8 mouse cellular contexts compared by ENCODE assay signal in the genomic region with DNA sequence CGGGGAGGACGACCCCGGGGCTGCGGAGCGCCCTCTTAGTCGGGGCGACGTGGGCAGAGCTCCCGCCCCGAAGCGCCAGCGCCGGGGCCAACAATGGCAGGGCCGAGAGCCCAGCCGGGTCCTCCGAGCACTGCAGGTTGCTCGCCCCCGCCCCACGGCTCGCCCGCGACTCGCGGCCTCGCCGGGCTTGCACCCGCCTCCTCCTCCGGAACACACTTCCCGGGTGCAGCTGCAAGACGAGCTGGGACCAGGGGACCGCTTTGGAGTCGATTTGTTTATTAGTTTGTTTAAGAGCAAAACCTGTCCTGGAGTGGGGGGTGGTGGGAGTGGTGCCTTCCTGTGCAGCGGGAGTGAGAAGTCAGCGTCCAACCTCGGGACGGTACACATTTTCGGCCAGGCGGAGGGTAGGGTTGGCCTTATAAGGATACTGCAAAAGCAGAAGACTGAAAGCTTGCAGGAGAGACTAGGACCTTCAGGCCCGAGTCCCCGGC. TPM values are rescaled to one million over a fixed set of nuclear protein-coding genes. Genes with fewer than 3 reads are reported as not detected.
DNase-seq lines count a peak whose midpoint lies in the region; ATAC-seq and TF ChIP-seq lines count a peak whose summit lies in the region.

No protein-coding gene starts in this region.

- no peaks in the 10 kb centered on the region for H3K36me3 ChIP-seq in intestine, embryonic 15.5 days
- H3K36me3 ChIP-seq in small intestine, adult 2 months (ENCODE audit: control insufficient read depth, insufficient read depth, low read length): no peaks in the 10 kb centered on the region

- peak; percentile 63 for ATAC-seq in intestine, embryonic 15.5 days

- H3K9ac ChIP-seq in intestine, embryonic 15.5 days: peak overlapping the region; percentile 90

- H3K4me1 ChIP-seq in intestine, embryonic 15.5 days (replicated peaks): peaks cover 23% of the 10 kb centered on the region; the same call in 1 of the 2 replicates
- H3K4me1 ChIP-seq in small intestine, adult 2 months (ENCODE audit: control insufficient read depth, insufficient read depth, insufficient read length, low read length): peaks cover 12% of the 10 kb centered on the region; the same call in 1 of the 2 replicates

- WGBS in intestine, embryonic 15.5 days: under 1% methylated on average over 40 of the region's 40 CpGs
- under 1% methylated on average over 40 of the region's 40 CpGs for WGBS in small intestine, adult 2 months

- no peaks in the 10 kb centered on the region for H3K9me3 ChIP-seq in intestine, embryonic 15.5 days

- DNase-seq in ovary, postnatal 36 days (ENCODE audit: low spot score): peak; percentile 50
- no peak for DNase-seq in ovary, postnatal 10 days (ENCODE audit: low spot score)
- DNase-seq in brain, embryonic 14.5 days (ENCODE audit: low read depth): peak; percentile 74
- peak; percentile 59 for DNase-seq in gastrocnemius, adult 2 months
- DNase-seq in lung, postnatal 14 days: peak; percentile 27
- DNase-seq in left cerebral cortex, adult 8-10 months (ENCODE audit: low spot score in 2 of 2): no peak

- H3K27me3 ChIP-seq in intestine, embryonic 15.5 days (replicated peaks): no peaks in the 10 kb centered on the region
- H3K27me3 ChIP-seq in small intestine, adult 2 months (ENCODE audit: control insufficient read depth, insufficient read depth, low read length): no peaks in the 10 kb centered on the region

- H3K4me2 ChIP-seq in intestine, embryonic 15.5 days (replicated peaks): peak overlapping the region; percentile 88

- peak; percentile 58 for TF ChIP-seq POLR2A in brain, embryonic 14.5 days (IDR thresholded peaks at IDR 0.05; ENCODE audit: borderline replicate concordance, extremely low read depth, insufficient read depth, insufficient read length, poor library complexity, severe bottlenecking)
- TF ChIP-seq POLR2A in small intestine, adult 2 months (IDR thresholded peaks at IDR 0.05; ENCODE audit: low read depth, low read length): 0 out of 2 replicates have a peak, but pooled peaks have one; percentile 18

- peak overlapping the region; percentile 93 for H3K27ac ChIP-seq in gastrocnemius, adult 2 months
- peak overlapping the region; percentile 93 for H3K27ac ChIP-seq in intestine, embryonic 15.5 days
- peak overlapping the region; percentile 91 for H3K27ac ChIP-seq in small intestine, adult 2 months (ENCODE audit: insufficient read depth, low read depth, low read length)

- intact Hi-C loops in gastrocnemius, adult 2 months (cut with DNase I): loop anchor here (2.0 to 10.0 kb wide), 3 partner anchors 22 to 268 kb away; no protein-coding TSS in a partner anchor

- TF ChIP-seq CTCF in brain, embryonic 14.5 days (IDR thresholded peaks at IDR 0.05; ENCODE audit: borderline replicate concordance, extremely low read depth, insufficient read depth, insufficient read length): no peak
- TF ChIP-seq CTCF in gastrocnemius, adult 2 months (IDR thresholded peaks at IDR 0.05): no peak
- TF ChIP-seq CTCF in small intestine, adult 2 months (IDR thresholded peaks at IDR 0.05; ENCODE audit: extremely low read depth, insufficient read length, insufficient replicate concordance, low read depth, low read length): no peak

- peak overlapping the region; percentile 97 for H3K4me3 ChIP-seq in gastrocnemius, adult 2 months
- H3K4me3 ChIP-seq in intestine, embryonic 15.5 days (replicated peaks): peak overlapping the region; percentile 89
- peak overlapping the region; percentile 92 for H3K4me3 ChIP-seq in small intestine, adult 2 months (ENCODE audit: low read depth, low read length)

RNA-seq across cellular contexts. Expression of a gene that starts 1.0 kb away (rescaled TPM):
- polyA plus RNA-seq in brain, embryonic 14.5 days (2012; rRNA removed): 27.2 and 31.2 TPM in 2 replicates
- 10 to 100 TPM in 1 of 2 experiments, 1 to 10 TPM in 1; 9.8 to 11.0 TPM for total RNA-seq in gastrocnemius, adult 2 months (2021)
- polyA plus RNA-seq in intestine, embryonic 15.5 days (2015; fragmentation: Nextera tagmentation; extraction: Ambion mirVana): 6.1 and 7.0 TPM in 2 replicates
- polyA plus RNA-seq in small intestine, adult 2 months (2012; rRNA removed): 13.2 and 23.9 TPM in 2 replicates
- 10 to 100 TPM; 19.4 to 22.5 (median 21.3) TPM for total RNA-seq in left cerebral cortex, adult 8-10 months (2022)

RNA-seq across cellular contexts. Expression of a gene that starts 16.1 kb away (rescaled TPM):
- polyA plus RNA-seq in brain, embryonic 14.5 days (2012; rRNA removed): 113 and 132 TPM in 2 replicates
- 10 to 100 TPM; 26.3 to 32.4 TPM for total RNA-seq in gastrocnemius, adult 2 months (2021)
- polyA plus RNA-seq in intestine, embryonic 15.5 days (2015; fragmentation: Nextera tagmentation; extraction: Ambion mirVana): 27.1 and 31.9 TPM in 2 replicates
- polyA plus RNA-seq in small intestine, adult 2 months (2012; rRNA removed): 6.1 and 11.2 TPM in 2 replicates
- 10 to 100 TPM; 78.7 to 86.6 (median 81.7) TPM for total RNA-seq in left cerebral cortex, adult 8-10 months (2022)

Comparison
In these comparisons a context has a peak if more than half of its experiments do, and no peak if none do; other contexts are left out.
1. DNase-seq: peak in ovary, postnatal 36 days (single experiment), brain, embryonic 14.5 days (single experiment), gastrocnemius, adult 2 months (single experiment) and lung, postnatal 14 days (single experiment); none in ovary, postnatal 10 days (single experiment) and left cerebral cortex, adult 8-10 months (0 of 2).
2. Peak in every context shown above with its lines, with median percentiles within 50 percentile points of each other: H3K27ac ChIP-seq and H3K4me3 ChIP-seq.